In the genomic region with DNA sequence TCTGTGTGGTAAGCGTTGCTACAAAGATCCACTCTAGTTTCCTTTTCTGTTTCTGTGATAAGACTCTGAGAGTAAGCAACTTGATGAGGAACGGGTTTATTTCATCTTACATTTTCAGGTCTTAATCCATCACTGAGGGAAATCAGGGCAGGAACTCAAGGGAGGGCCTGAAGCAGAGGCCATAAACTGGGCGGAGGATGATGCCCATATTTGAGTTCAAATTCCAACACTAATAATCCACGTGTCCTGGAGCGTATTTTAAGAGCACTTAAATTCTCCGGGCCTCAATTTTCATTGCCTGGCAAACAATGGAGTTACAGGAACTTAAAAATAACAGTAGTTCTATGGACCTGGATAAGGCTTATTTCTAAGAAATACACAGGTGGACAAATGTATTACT, we compare ENCODE assay signal across 21 mouse cellular contexts. TPM values are rescaled to one million over a fixed set of nuclear protein-coding genes. Genes with fewer than 3 reads are reported as not detected.
A peak's percentile ranks its signal among the peaks of the same experiment; 100 is the strongest.
DNase-seq lines count a peak whose midpoint lies in the region; ATAC-seq and TF ChIP-seq lines count a peak whose summit lies in the region.
"Had no signal": no experiment of that assay in that cellular context is flagged by ENCODE, and none has a peak within 500 bp of the region (broad histone marks: within the 10 kb centered on the region; RNA-seq: fewer than 3 reads in every experiment).

No protein-coding gene starts in this region.

- no peaks in the 10 kb centered on the region for H3K27me3 ChIP-seq in intestine, embryonic 14.5 days (replicated peaks; ENCODE audit: control insufficient read depth, insufficient read depth, low read length)
- H3K27me3 ChIP-seq in intestine, embryonic 15.5 days (replicated peaks) = no peaks in the 10 kb centered on the region
- no peaks in the 10 kb centered on the region for H3K27me3 ChIP-seq in intestine, postnatal 0 days (replicated peaks; ENCODE audit: control insufficient read depth, insufficient read depth, low read length)
- H3K27me3 ChIP-seq in small intestine, adult 2 months (ENCODE audit: control insufficient read depth, insufficient read depth, low read length) = no peaks in the 10 kb centered on the region
- H3K27me3 ChIP-seq: embryonic facial prominence, embryonic 13.5 days; embryonic facial prominence, embryonic 15.5 days; forebrain, embryonic 13.5 days had no signal

- peak overlapping the region; percentile 57; the same call in 1 of the 2 replicates for H3K27ac ChIP-seq in intestine, embryonic 14.5 days (ENCODE audit: low read depth)
- H3K27ac ChIP-seq in intestine, embryonic 15.5 days = peak overlapping the region; percentile 75; the same call in 1 of the 2 replicates
- peak overlapping the region; percentile 42 for H3K27ac ChIP-seq in intestine, postnatal 0 days (ENCODE audit: low read depth, low read length)
- peak overlapping the region; percentile 100 for H3K27ac ChIP-seq in small intestine, adult 2 months (ENCODE audit: insufficient read depth, low read depth, low read length)
- H3K27ac ChIP-seq: embryonic facial prominence, embryonic 13.5 days; embryonic facial prominence, embryonic 15.5 days; forebrain, embryonic 13.5 days had no signal

- H3K9ac ChIP-seq in intestine, embryonic 14.5 days (ENCODE audit: low read length) = no peak overlapping the region
- no peak overlapping the region for H3K9ac ChIP-seq in intestine, embryonic 15.5 days
- H3K9ac ChIP-seq in intestine, postnatal 0 days (ENCODE audit: low read depth, low read length) = no peak overlapping the region
- H3K9ac ChIP-seq: embryonic facial prominence, embryonic 13.5 days; embryonic facial prominence, embryonic 15.5 days; forebrain, embryonic 13.5 days had no signal

- no peak overlapping the region for H3K4me3 ChIP-seq in intestine, embryonic 14.5 days (ENCODE audit: low read depth, low read length)
- H3K4me3 ChIP-seq in intestine, embryonic 15.5 days (replicated peaks) = no peak overlapping the region
- H3K4me3 ChIP-seq in intestine, postnatal 0 days (ENCODE audit: low read depth, low read length) = no peak overlapping the region
- H3K4me3 ChIP-seq in small intestine, adult 2 months (ENCODE audit: low read depth, low read length) = no peak overlapping the region
- H3K4me3 ChIP-seq: embryonic facial prominence, embryonic 13.5 days; embryonic facial prominence, embryonic 15.5 days; erythroblast, embryonic 14.5 days; forebrain, embryonic 13.5 days had no signal

- DNase-seq in intestine, embryonic 14.5 days (ENCODE audit: low spot score) = no peak
- no peak for DNase-seq in thymus, postnatal 4 days
- no peak for DNase-seq in adrenal gland, adult 2 months
- no peak for DNase-seq in cerebellum, adult 11-12 months
- DNase-seq: cerebellum, adult 18-20 months; cerebellum, adult 8-10 months; cerebellum, adult 9-11 months; cerebellum, postnatal 14 days; cerebellum, postnatal 36 days had no signal

- WGBS in intestine, embryonic 14.5 days = 52% methylated on average over 6 of the region's 6 CpGs
- WGBS in intestine, embryonic 15.5 days = 38% methylated on average over 6 of the region's 6 CpGs
- 29% methylated on average over 6 of the region's 6 CpGs for WGBS in intestine, postnatal 0 days
- 22% methylated on average over 6 of the region's 6 CpGs for WGBS in small intestine, adult 2 months

- ATAC-seq in intestine, embryonic 14.5 days (replicated peaks; ENCODE audit: low FRiP score, low TSS enrichment, low read depth) = peak; percentile 65; the same call in 1 of the 2 replicates
- ATAC-seq in intestine, embryonic 15.5 days = peak; percentile 90
- ATAC-seq in intestine, postnatal 0 days = peak; percentile 82
- ATAC-seq: forebrain, embryonic 16.5 days had no signal

- H3K36me3 ChIP-seq in intestine, embryonic 14.5 days (ENCODE audit: control insufficient read depth, insufficient read depth, low read length) = peaks cover 26% of the 10 kb centered on the region
- H3K36me3 ChIP-seq in intestine, embryonic 15.5 days = no peaks in the 10 kb centered on the region
- H3K36me3 ChIP-seq in intestine, postnatal 0 days (ENCODE audit: control insufficient read depth, insufficient read depth) = no peaks in the 10 kb centered on the region
- no peaks in the 10 kb centered on the region for H3K36me3 ChIP-seq in small intestine, adult 2 months (ENCODE audit: control insufficient read depth, insufficient read depth, low read length)
- H3K36me3 ChIP-seq: embryonic facial prominence, embryonic 13.5 days; embryonic facial prominence, embryonic 15.5 days had no signal

- no peaks in the 10 kb centered on the region for H3K9me3 ChIP-seq in intestine, embryonic 14.5 days (ENCODE audit: control insufficient read depth, low read length)
- H3K9me3 ChIP-seq in intestine, embryonic 15.5 days = no peaks in the 10 kb centered on the region
- no peaks in the 10 kb centered on the region for H3K9me3 ChIP-seq in intestine, postnatal 0 days (ENCODE audit: control insufficient read depth)
- H3K9me3 ChIP-seq: embryonic facial prominence, embryonic 15.5 days; forebrain, embryonic 13.5 days had no signal

- TF ChIP-seq CTCF in intestine, postnatal 0 days (IDR thresholded peaks at IDR 0.05; ENCODE audit: low read depth) = no peak
- TF ChIP-seq CTCF in small intestine, adult 2 months (IDR thresholded peaks at IDR 0.05; ENCODE audit: extremely low read depth, insufficient read length, insufficient replicate concordance, low read depth, low read length) = no peak

- H3K4me2 ChIP-seq in intestine, embryonic 14.5 days (ENCODE audit: low read length) = peak overlapping the region; percentile 16; the same call in 1 of the 2 replicates
- H3K4me2 ChIP-seq in intestine, embryonic 15.5 days (replicated peaks) = peak overlapping the region; percentile 32; the same call in 1 of the 2 replicates
- peak overlapping the region; percentile 4; the same call in 1 of the 2 replicates for H3K4me2 ChIP-seq in intestine, postnatal 0 days (replicated peaks; ENCODE audit: low read depth)
- H3K4me2 ChIP-seq: embryonic facial prominence, embryonic 13.5 days; embryonic facial prominence, embryonic 15.5 days; forebrain, embryonic 13.5 days had no signal

- TF ChIP-seq POLR2A in small intestine, adult 2 months (IDR thresholded peaks at IDR 0.05; ENCODE audit: low read depth, low read length) = no peak

- peaks cover 14% of the 10 kb centered on the region; the same call in 1 of the 2 replicates for H3K4me1 ChIP-seq in intestine, embryonic 14.5 days (replicated peaks; ENCODE audit: control insufficient read depth, insufficient read depth, low read length)
- peaks cover 12% of the 10 kb centered on the region for H3K4me1 ChIP-seq in intestine, embryonic 15.5 days (replicated peaks)
- H3K4me1 ChIP-seq in intestine, postnatal 0 days (replicated peaks; ENCODE audit: control insufficient read depth, insufficient read depth, low read length) = peaks cover 9% of the 10 kb centered on the region
- peaks cover 19% of the 10 kb centered on the region for H3K4me1 ChIP-seq in small intestine, adult 2 months (ENCODE audit: control insufficient read depth, insufficient read depth, insufficient read length, low read length)
- H3K4me1 ChIP-seq: embryonic facial prominence, embryonic 15.5 days had no signal

RNA-seq across cellular contexts. Expression of a gene that starts 2.5 kb away (rescaled TPM):
- polyA plus RNA-seq in intestine, embryonic 14.5 days (2014; fragmentation: Nextera tagmentation; extraction: Ambion mirVana) = 7.8 and 10.3 TPM in 2 replicates
- polyA plus RNA-seq in intestine, embryonic 15.5 days (2015; fragmentation: Nextera tagmentation; extraction: Ambion mirVana) = 12.7 and 18.3 TPM in 2 replicates
- polyA plus RNA-seq in intestine, postnatal 0 days (2015; fragmentation: Nextera tagmentation; extraction: Ambion mirVana) = 26.9 and 29.9 TPM in 2 replicates
- polyA plus RNA-seq in small intestine, adult 2 months (2012; rRNA removed) = 3.4 and 8.9 TPM in 2 replicates
- 10 to 100 TPM in 1 of 2 experiments, 1 to 10 TPM in 1; 9.7 to 12.5 TPM for total RNA-seq in adrenal gland, adult 2 months (2021)
- polyA plus RNA-seq in adrenal gland, adult 2 months (2012; rRNA removed) = 4.0 and 4.9 TPM in 2 replicates
- total RNA-seq: common myeloid progenitor, adult 5-6 weeks; ES-E14; MEL had no signal
- polyA plus RNA-seq: C2C12 had no signal

RNA-seq across cellular contexts. Expression of a gene that starts 21.3 kb away (rescaled TPM):
- 40.8 and 41.2 TPM in 2 replicates for polyA plus RNA-seq in intestine, embryonic 14.5 days (2014; fragmentation: Nextera tagmentation; extraction: Ambion mirVana)
- polyA plus RNA-seq in intestine, embryonic 15.5 days (2015; fragmentation: Nextera tagmentation; extraction: Ambion mirVana) = 39.8 and 41.8 TPM in 2 replicates
- polyA plus RNA-seq in intestine, postnatal 0 days (2015; fragmentation: Nextera tagmentation; extraction: Ambion mirVana) = 31.0 and 33.5 TPM in 2 replicates
- 7.6 and 21.2 TPM in 2 replicates for polyA plus RNA-seq in small intestine, adult 2 months (2012; rRNA removed)
- 10 to 100 TPM; 56.0 to 56.3 TPM for total RNA-seq in adrenal gland, adult 2 months (2021)
- 9.9 and 10.8 TPM in 2 replicates for polyA plus RNA-seq in adrenal gland, adult 2 months (2012; rRNA removed)

Comparison
In these comparisons a context has a peak if more than half of its experiments do, and no peak if none do; other contexts are left out.
1. H3K27ac ChIP-seq: peak in every context shown above with its lines; median percentile 100 in small intestine, adult 2 months; 75 in intestine, embryonic 15.5 days; 57 in intestine, embryonic 14.5 days; 42 in intestine, postnatal 0 days.